Mouse (Mus musculus): ENCODE data around the gene Fcho2.

DNA sequence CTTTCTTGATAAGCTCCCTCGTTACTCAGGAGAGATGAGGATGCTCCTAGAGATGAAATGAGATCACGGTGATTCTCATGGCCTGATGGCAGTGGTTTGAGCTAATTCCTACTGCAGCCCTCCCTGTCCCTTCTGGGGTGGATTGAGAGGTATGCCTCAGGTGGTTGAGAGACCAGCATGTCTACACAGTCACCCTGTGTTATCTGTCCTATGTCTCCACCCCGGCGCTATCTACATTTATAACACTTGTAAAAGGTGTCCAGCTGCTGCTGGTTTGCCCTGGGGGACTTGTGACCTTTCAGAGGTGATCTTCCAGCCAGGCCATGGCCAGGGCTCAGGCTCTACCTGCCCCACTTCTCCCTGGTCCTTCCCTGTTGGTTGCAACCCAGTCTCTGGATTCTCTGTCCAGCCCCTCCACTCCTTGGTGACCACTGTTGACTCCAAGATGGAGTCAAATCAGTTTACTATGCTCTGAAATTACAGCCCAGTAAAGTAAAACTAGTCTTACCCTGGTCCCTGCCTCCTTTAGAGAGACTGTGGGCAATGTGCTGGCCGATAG, 115.2 kb downstream of the Fcho2 start:
- TF ChIP-seq CTCF (IDR thresholded peaks at IDR 0.05; ENCODE audit: low read depth, low read length) (no peak), POLR2A (IDR thresholded peaks at IDR 0.05; ENCODE audit: extremely low read depth, insufficient read depth, low read length) (no peak)

All from liver, adult 2 months (tissue).